Mouse (Mus musculus) brain, embryonic 14.5 days (tissue): ENCODE measurements around the gene Zmiz1.

Experiments
- CTCF ChIP-seq: fragments of 200-500 bp; IDR thresholded peaks from 2 replicates; pipeline ENCODE4 v1.5.1; 2012; ENCODE audit warnings: inconsistent platforms, mild to moderate bottlenecking, moderate library complexity, borderline replicate concordance; ENCODE audit not compliant: insufficient read depth, insufficient read length; ENCODE audit errors: extremely low read depth
- POLR2A ChIP-seq: fragments of 200-500 bp; IDR thresholded peaks from 2 replicates; pipeline ENCODE4 v1.6.1; 2012; ENCODE audit warnings: mild to moderate bottlenecking, inconsistent platforms, borderline replicate concordance; ENCODE audit not compliant: poor library complexity, insufficient read depth, insufficient read length, severe bottlenecking; ENCODE audit errors: extremely low read depth

- TF ChIP-seq POLR2A (no peak), CTCF (no peak)
These were observed 220.6 kb downstream of the Zmiz1 start for GRCm38 (mm10) chr14:25679625-25680024.
